Mouse (Mus musculus) gonadal fat pad, adult 2 months (tissue): ENCODE results near the gene Rad54l2. TPM values are rescaled to one million over a fixed set of nuclear protein-coding genes. Genes with fewer than 3 reads are reported as not detected.
A peak's percentile ranks its signal among the peaks of the same experiment; 100 is the strongest.

Experiments
- DNase-seq: peaks from one replicate; pipeline ENCODE4 v3.0.0-alpha.2; 2012; ENCODE audit warnings: low read depth
- polyA plus RNA-seq: library from polyadenylated mRNA; depleted of rRNA; stranded (reverse); fragments of >200 nt; gene quantifications from 2 replicates; pipeline ENCODE4 v1.2.3, GENCODE M21; 2012

Rad54l2 gene
- polyA plus RNA-seq, 1 experiment = 23.7 TPM

DNA sequence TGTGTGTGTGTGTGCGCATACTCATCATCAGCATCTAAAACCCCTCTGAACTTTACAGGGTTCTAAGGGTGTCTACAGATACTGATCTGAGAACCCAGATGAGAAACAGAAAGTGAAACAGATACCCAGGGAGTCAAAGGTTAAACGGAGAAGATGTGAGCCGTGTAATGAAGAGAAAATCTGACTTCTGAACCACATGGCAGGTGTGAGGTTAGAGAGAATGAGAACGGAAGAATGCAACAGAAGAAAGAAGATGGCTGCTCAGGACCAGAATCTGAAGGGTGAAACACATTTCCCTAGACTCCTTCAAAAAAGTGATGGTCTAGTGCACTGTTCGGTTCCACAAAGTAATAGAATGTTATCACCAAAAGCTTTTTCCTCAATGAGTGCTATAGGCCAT is 36.9 kb downstream of the Rad54l2 start:
- no peak for DNase-seq

DNA sequence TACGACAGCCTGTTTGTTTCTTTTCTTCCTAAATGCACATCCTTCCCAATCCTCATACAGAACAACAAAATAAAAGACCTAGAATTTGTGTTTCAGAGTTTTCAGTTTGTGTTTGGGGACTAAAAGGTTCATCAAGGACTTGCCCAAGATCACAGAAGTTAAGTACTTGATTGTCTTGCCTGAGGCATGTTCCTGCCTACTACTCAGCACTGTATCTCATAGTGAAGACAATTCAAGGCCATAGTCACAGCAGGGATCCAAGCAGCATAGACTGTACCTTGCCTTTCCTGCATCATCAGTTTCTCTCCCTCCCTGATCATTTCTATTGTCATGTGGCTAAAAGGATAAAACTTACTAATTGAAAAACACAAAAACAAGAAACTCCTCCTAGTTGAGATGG is 49.0 kb downstream of the Rad54l2 start:
- no peak for DNase-seq

DNA sequence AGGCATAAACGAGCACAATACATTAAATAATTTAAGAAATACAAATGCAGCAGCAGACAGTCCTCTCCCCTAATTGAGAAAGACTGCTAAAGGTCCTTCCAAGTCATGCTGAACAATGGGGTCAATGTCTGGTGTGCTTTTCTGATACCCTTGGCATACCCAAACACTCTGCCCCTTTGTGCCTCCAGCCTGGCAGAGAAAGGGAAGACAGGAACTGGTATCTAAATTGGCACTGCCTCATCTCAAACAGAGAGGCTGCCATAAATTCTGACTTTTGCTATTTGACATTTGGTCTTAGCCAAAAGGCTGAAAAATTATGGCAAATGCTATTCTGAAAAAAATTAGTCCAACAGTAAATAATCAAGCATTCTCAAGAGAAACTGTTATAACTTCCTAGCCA is 49.9 kb downstream of the Rad54l2 start:
- no peak for DNase-seq

DNA sequence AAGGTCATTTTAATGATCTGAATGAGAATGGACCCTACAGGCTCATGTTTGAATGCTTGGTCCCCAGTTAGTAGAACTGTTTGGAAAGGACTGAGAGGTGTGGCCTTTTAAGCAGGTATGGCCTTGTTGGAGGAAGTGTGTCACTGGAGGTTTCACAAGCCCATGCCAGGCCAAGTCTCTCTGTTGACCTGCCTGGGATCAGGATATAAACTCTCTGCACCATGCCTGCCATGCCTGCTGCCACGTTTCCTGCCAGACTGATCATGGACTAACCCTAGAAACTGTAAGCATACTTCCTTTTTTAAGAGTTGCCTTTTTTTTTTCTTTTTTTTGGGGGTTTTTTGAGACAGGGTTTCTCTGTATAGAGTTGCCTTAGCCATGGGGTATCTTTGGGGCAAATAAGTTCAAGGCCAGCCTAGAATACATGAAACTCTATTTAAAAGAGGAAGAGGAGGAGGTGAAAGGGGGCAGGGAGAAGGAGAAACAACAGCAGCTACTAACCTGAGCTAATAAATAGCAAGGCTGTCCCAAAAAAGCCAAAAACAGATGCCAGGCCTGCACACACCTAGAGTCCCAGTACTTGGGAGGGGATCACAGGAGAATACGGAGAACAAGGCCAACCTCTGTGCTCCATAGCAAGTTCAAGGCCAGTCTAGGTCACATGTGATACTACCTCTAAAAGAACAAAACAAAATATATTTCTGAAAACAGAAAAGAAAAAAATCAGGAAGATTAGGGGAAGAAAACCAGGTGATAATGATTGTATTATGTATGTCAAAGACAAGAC is 50.6 kb downstream of the Rad54l2 start:
- no peak for DNase-seq

DNA sequence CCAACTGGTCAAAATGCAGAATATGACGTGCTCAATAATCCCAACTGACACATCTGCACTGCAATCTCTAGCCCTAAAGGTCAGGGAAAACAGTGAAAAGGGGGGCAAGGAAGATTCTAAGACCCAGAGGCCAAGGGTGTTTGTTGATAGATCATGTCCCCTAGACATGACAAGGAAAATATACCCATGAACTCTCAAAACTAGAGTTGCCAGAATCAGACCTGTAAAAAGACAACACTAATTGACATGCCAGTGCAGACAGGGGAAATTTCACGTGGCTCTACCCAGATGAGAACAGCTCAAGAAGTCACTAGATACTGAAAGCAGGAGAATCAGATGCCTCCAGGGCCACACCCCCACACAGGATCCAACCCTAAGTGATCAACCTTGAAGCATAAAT is 55.3 kb downstream of the Rad54l2 start:
- DNase-seq = no peak

DNA sequence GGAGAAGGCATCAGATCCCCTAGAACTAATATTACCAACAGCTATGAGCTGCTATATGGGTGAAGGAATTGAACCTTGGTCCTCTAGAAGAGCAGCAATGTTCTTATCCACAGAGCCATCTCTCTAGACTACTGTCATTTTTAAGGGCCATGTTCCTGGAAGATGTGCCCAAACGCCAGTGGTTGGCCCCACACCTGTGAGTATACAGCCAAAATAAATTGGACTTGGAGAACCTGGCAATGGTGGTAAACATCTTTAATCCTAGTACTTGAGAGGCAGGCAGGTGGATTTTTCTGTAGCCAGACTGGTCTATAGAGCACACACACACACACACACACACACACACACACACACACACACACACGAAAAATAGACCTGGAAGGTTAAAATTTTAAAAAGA is 59.6 kb downstream of the Rad54l2 start:
- no peak for DNase-seq

DNA sequence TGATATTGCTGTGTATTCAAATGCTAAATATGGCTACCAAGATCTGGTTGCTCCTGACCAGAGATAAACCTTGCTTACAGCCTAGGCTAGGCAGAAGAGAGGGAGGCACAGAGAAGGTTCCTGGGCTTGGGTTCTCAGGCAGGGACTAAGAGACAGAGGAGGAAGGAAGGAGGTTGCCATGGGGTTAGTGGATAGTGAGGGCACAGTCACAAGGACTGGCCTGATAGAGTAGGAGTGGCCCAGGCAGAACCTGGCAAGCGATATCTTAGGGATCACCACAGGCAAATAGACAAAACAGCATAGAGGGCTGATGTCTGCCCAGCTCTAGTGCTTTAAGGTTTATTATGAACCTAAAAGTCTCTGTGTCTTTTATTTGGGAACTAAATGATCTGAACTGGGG is 62.1 kb downstream of the Rad54l2 start:
- no peak for DNase-seq

DNA sequence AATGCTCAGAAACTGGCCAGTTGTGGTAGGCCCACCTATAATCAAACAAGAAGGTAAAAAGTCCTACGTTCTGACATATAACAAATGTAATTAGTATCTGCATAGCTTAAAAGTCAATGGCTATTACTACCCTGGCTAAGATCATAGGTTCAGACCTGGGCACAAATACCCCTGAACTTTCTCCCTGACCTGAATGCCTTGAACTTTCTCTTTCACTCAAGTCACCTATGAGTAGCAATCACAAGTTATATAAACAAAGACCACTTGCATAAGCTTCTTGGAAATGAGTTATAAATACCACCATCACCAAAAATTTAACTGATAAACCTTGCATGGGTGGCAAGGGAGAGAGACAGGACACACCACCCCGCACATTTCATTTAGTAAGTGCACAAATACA is 63.6 kb downstream of the Rad54l2 start:
- no peak for DNase-seq

DNA sequence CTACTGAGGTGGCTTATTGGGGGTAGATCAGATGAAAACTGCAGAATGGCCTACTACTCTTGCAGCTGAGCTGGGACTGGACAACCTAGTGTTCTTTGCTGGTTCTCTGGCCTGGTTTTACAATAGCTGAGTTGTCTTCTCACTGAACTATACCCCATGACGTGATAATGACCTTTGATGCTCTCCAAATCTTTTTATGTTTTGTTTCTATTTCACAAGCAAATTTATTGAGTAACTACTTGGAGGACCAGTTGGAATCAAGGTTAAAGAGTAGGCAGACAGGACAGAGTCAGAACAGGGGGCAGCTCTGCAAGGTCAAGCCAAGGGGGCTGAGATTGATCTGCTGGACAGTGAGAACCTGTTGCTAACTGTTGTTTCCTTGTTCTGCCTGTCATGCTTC is 64.1 kb downstream of the Rad54l2 start:
- peak; percentile 34 for DNase-seq

DNA sequence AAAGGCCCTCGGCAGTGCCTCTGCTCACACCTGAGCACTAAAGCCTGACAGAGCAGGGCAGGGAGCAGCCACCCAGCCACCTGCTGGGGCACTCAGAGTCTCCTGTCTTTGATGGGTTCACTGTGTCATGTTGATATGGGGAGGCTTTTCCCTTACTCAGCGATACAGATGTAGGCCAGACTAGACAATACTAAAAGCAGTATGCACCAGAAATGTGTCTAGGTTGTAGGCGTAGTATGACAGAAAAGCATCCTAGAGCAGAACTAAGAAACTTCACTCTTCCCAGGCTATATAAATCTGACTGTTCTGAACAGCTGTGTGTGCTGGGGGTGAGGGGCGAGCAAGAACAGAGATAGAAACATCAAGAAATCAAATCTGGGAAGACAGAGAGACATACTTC is 72.3 kb downstream of the Rad54l2 start:
- no peak for DNase-seq

DNA sequence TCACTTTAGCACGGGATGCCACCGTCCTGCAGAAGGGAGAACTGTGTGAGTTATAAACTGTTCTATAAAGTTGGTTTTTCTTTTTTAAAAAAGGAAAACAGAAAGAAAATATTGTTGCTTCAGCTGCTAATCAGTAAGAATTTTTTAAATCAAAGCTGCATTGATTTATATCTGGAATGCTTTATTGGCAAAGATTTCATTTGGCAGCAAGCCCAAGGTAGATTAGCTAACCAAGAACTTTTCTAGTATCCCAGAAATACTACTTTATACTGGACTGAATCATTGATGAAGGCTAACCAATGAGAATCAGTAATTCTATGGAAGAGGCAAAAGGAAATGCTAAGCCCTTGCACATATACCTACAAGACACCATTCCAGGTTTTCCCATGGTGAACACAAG is 72.8 kb downstream of the Rad54l2 start:
- DNase-seq = no peak

DNA sequence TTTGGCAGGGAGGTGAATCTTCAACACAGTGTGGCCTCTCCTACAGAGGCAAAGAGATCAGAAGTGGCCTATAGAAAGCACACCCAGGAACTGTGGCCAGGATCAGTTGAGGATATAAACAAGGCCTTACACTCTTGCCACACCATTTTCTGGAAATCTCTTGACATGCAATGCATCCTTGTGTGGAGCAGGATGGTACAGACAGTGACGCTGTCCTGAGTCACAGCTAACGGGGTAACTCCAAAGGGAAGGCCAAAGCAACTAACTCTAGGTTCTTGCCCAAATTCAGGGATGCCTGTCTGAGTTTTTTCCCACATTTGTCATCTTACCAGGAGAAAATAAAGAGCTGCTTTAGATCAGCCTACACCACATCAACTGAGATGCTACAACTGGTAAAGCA is 76.5 kb downstream of the Rad54l2 start:
- no peak for DNase-seq

DNA sequence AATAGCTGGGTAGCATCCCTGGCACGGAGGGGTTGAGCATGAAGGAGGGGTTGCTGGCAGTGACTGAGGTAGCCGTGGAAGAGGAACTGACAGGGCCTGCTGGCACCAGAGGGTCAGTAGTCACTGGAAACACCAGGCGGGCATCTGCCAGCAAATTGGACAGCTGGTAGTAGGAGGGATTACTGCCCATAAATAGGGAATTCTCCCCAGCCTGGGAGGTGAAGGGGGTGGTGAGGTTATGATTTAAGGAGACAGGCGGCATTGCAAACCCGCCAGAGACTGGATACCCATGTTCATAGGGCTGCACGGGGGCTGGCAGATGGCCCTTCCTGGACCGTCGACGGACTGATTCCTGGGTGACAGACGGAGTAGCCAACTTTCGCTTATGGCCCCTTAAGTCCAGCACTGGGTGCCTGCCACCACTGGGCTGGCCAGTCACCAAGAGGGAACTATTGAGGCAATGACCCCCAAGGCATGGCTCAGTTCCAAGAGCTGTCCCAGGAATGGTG is 96.0 kb downstream of the Rad54l2 start:
- DNase-seq = no peak

DNA sequence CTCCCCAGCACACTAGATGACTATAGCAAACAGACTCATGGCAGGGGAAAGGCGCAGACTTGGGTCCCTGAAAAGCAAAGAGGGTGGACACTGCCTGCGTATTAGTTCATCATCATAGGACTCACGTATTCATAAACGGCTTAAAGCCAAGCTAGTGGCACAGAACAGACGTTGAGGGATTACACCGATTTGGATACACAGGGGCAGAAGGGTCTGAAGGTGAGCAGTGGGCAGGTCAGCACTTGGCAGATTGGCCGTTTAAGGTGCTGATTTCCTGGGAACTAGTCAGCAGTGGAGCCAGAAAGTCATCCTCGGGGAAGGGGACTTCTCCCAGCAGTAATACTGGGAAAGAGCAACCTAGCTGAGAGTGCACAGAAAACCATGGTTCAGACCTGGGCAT is 100.2 kb downstream of the Rad54l2 start:
- DNase-seq = no peak

DNA sequence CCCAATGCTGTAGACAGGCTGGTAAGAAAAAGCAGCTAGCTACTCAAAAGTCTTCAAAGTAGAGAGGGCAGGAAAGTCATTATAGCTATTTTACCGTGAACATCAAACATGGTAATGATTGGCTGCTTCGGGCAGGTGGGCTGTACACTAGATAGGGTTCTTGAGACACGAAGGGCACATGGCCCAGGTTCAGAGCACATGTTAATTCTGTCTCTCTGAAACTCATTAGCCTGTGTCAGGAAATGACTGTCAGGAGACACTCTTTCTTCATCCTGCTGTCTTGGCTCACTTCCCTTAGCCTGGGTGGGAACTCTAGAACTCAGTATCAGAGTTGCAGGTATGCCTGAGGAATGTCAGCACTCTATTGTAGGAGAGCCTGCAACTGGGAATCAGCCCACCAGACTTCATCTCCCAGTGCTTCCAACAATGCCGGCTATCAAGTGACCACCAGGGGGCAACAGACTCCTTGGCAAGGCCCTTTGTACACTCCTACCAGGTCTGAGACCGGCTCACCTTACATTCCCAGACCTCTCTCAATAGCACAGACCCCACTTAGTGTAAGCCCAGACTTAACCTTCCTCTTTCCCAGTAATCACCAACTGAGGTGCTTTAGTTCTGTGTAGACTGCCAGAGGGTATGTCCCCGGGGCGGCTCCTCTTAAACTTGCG is 101.9 kb downstream of the Rad54l2 start:
- DNase-seq = no peak

DNA sequence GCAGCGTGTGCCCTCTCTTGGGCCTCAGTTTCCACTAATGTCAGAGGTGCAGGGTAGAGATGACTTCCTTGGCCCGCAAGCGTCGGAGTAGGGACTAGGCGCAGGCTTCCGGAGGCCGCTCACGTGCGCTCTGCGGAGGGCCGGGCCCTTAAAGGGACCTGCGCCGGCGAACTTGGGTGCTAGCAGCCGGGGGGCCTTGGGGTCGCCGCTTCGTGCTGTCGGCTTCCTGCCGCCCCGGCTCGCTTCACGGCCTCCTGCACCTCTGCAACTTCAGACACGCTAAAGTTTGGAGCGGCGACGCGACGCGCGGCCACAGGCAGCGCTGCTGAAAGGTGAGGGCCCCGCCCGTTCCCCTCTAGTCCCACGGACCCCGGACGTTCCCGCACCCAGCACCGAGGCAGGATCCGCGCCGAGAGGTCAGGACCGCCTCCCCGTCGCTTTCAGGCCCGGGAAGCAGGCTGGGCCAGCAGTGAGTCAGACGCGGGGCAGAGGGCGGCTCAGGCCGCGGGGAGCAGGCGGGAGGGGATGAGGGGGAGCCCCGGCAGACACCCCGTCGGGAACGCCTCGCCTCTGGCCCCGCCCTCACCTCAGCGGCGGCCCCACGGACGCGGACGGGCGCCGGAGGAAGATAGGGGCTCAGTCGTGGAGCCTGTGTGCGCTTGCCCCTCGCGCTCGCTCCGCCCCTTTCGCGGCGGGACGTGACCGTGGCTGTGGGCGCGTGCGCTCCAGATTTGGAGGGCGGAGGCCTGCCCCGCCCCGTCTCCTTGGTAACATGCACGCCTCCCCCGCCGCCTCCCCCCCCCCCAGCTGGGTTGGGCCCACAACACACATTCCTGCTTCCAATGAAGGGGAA is 103.5 kb downstream of the Rad54l2 start, which contains the start of gene Tex264:
Tex264 (minus strand) TSS at position 679 of the 853 bp plus-strand sequence.
- no peak for DNase-seq

DNA sequence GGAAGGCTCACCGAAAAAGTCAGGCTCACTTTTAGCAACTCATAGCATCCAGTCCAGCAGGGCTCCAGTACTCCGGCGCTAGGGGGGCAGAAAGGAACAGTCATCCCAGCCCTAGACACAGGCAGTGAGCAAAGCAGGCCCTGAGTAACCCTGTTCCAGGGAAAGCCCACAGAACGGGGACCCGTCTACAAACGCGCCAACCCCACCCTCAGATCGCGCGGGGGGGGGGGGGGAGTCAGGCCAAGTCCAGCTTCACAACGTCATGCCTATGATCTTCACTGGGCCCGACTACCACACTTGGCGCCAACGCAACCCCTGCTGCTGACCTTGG is 104.1 kb downstream of the Rad54l2 start:
- no peak for DNase-seq

DNA sequence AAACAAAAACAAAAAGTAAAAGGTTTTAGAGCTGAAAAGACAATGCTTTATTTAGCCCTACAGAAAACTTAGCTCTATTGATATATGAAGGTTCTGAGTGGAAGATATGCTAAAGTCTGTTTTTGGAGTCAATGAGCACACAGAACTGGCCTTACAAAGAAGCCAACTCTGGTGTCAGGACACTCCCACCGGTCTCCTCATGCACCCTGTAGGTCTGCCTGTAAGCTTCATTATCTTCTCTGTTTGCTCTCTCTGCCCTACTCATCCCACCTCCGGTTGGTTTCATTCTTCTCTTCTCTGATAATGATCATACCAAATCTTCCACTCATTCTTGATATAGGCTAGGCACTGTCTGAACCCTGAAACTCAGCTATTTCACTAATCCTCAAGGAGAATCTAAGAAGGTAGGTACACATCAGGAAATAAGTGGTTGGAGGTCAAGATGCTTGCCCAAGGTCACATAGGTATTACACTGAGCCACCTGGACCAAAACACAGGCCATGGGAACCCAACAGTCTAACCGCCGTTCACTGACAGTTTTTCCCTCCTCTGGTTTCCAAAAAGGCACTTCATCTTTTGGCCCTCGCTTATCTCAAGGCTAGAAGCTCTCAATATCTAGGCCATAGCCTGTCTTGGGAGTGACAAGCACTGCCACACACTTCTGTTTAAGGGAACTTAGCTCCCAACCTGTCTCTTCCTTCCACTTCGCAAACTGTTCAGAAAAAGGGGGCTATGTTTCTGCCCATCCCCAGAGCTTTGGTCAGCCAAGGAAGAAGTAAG is 104.7 kb downstream of the Rad54l2 start:
- no peak for DNase-seq

DNA sequence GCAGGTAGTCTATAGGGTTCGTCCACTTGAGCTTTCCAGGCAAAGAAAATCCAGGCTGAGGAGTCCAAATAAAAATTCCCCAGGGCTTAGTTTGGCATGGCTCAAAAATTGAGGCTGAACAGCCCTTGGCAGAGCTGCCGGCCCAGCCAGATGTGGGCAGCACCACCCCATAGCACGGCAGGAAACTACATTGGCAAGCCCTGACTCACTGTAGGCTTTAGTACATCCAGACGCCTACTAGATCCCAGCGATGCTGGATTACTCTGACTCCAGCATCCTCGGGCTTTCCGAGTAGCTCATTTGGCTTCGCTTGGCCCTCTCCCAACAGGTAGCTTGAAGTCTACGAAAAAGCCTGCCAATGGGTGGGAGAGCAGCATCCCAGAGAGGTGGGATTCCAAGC is 108.0 kb downstream of the Rad54l2 start:
- DNase-seq = no peak

DNA sequence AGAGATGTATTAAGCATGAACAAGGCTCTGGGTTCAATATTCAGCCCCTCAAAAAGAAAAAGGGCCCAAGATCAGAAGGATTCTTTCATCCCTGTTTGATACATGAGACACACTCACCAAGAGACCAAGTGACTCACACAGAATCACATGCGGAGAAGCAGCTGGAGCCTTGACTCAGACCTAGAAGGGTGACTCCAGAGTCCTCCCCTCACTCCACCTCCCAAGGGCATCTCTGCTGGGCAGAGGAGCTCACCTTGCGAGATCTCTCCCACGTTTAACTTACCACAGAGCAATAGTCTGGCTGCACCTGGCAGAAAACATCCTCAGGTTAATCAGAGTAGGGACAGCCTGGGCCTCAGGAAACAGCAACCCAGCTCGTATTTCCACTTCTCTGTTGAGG is 110.8 kb downstream of the Rad54l2 start:
- DNase-seq = no peak

DNA sequence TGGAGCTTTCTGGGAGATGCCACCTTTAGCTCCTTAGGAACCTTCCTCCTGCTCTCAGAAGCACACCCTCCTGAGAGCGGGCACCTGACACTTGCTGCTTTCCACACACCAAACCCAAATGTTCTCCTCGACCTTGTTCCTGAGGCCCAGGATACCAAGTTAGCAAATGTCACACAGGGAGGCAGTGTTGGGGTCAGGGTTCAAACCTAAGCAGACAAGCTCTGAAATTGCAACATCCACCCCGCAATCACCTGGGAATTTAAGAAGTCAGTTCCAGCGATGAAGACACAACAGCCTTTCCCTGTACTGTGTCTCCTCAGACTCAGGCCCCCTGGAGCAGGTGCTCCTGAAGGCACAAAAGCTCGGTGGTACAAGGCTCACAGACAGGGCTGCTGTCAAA is 111.3 kb downstream of the Rad54l2 start:
- no peak for DNase-seq

DNA sequence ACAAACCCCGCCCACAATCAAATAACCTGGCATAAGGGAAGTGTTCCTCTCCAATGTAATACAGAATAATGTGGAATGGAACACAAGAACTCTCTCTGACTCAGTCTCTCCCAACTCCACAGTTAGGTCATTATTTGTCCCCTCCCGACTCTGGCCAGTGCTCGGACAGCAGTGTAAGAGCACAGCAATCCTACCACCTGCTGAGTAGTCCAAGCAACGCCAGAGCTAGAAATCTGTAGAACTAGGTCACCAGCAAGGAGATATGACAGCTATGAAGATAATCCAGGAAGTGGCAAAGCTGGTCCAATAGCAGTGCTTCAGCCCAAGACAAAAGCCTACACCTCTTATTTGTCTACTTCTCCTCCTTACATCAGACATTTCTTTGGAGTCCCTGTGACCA is 112.4 kb downstream of the Rad54l2 start:
- no peak for DNase-seq
